Mouse (Mus musculus) forebrain, embryonic 11.5 days (tissue): Measurements from ENCODE around the gene Parg. TPM values are rescaled to one million over a fixed set of nuclear protein-coding genes. Genes with fewer than 3 reads are reported as not detected.
"Not testable (repeated sequence)": the region's sequence is repeated elsewhere in the genome, so short reads cannot be mapped to it uniquely, and the experiment has no call there.

Experiments used
- ATAC-seq: fragments of 200-750 bp; cut with Nextera tagmentation; replicated peaks from 2 replicates; pipeline ENCODE4 v1.8.0; 2017; ENCODE audit warnings: moderate TSS enrichment; ENCODE audit not compliant: low FRiP score
- DNase-seq: peaks from one replicate; pipeline ENCODE4 v3.0.0-alpha.2; 2017; ENCODE audit warnings: low spot score
- H3K27ac ChIP-seq: fragments of 300-500 bp; sonication (generic); 2 replicates; pipeline ENCODE4 v1.5.1; 2014; ENCODE audit warnings: low read depth, low read length
- H3K27me3 ChIP-seq: fragments of 300-500 bp; sonication (generic); 2 replicates; pipeline ENCODE4 v1.6.1; 2014; ENCODE audit warnings: mild to moderate bottlenecking, low read length, mixed read lengths; ENCODE audit not compliant: control insufficient read depth, insufficient read depth
- H3K36me3 ChIP-seq: fragments of 300-500 bp; sonication (generic); 2 replicates; pipeline ENCODE4 v1.6.1; 2014; ENCODE audit warnings: mild to moderate bottlenecking, low read length, moderate library complexity, mixed read lengths; ENCODE audit not compliant: control insufficient read depth, insufficient read depth
- H3K4me1 ChIP-seq: fragments of 300-500 bp; sonication (generic); replicated peaks from 2 replicates; pipeline ENCODE4 v1.6.1; 2014; ENCODE audit warnings: low read length, mixed read lengths; ENCODE audit not compliant: control insufficient read depth, insufficient read depth
- H3K4me2 ChIP-seq: fragments of 300-500 bp; sonication (generic); 2 replicates; pipeline ENCODE4 v1.6.1; 2014; ENCODE audit warnings: low read depth, mild to moderate bottlenecking, low read length, moderate library complexity, mixed read lengths; ENCODE audit not compliant: severe bottlenecking
- H3K4me3 ChIP-seq: fragments of 300-500 bp; sonication (generic); 2 replicates; pipeline ENCODE4 v1.5.1; 2014; ENCODE audit warnings: low read depth, low read length
- H3K9ac ChIP-seq: fragments of 300-500 bp; sonication (generic); 2 replicates; pipeline ENCODE4 v1.6.1; 2014; ENCODE audit warnings: low read length
- H3K9me3 ChIP-seq: fragments of 300-500 bp; sonication (generic); 2 replicates; pipeline ENCODE4 v1.6.1; 2016; ENCODE audit warnings: low read length, mixed read lengths; ENCODE audit not compliant: control insufficient read depth
- WGBS: fragments of 180-500 bp; shearing (Covaris S2); extraction: QIAGEN DNeasy Blood & Tissue Kit; methylation state at CpG from one replicate; pipeline ENCODE4 v1.1.7; 2014; 5-methylcytosine and 5-hydroxymethylcytosine counted together
- polyA plus RNA-seq: library from polyadenylated mRNA; unstranded; fragments of >200 nt; fragmentation: Nextera tagmentation; extraction: Ambion mirVana; gene quantifications from 2 replicates; pipeline ENCODE4 v1.2.1, GENCODE M21; 2014

The Parg gene
- polyA plus RNA-seq, 1 experiment from 2014 or later = 63.6 TPM

DNA sequence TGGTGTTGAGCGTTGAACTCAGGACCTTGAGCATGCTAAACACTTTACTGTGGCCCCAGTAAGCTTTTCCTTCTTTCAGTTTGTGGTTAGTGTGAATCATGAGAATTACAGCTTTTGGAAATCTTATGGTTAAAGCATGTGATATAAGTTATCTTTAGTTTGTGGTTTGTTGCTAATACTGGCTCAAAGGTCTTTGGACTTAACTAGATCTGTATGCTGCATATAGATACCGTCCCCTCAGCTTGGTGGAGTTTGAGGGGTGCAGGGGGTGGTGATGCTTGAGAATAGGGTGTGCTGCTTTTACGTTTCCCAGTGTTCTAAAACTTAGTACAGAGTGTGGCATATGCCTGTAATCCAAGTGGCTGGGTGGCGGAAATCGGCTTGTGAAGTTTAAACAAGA, 34.4 kb upstream of the Parg start:
- Histone ChIP-seq H3K4me2 (no peak overlapping the region), H3K9ac (no peak overlapping the region), H3K27ac (no peak overlapping the region), H3K27me3 (no peaks in the 10 kb centered on the region), H3K9me3 (no peaks in the 10 kb centered on the region), H3K4me3 (no peak overlapping the region), H3K4me1 (peaks cover 5% of the 10 kb centered on the region; the same call in 1 of the 2 replicates), H3K36me3 (no peaks in the 10 kb centered on the region)
- ATAC-seq (no peak), DNase-seq (no peak)
- 90% methylated on average over 5 of the region's 5 CpGs for whole genome bisulfite sequencing

DNA sequence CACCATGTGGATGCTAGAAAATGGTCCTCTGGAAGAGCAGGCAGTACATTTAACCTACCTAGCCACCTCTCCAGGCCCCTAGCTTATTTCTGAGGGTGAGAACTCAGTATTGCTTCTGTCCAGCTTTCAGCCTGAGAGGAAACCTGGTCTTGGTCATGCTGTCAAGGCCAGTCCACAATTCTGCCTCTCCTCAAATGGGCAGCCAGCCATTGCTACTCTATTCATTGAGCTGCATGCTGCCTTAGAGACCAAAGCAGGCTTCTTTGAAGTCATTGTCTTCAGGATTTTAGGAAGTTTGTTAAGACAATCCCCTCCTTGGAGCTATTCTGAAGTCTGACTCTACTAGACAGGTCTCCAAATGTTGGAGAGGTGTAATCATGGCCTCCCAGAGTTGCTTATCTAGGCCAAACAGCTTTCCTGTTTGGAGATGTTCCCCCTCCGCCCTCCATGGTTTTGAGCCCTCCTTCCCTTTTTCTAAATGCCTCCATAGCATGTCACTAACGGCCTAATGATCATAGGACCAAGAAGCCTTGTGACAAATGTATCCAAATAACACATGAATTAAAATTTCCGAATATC, 33.0 kb upstream of the Parg start:
- Histone ChIP-seq H3K27ac (no peak overlapping the region), H3K27me3 (no peaks in the 10 kb centered on the region), H3K36me3 (no peaks in the 10 kb centered on the region; the same call in 1 of the 2 replicates), H3K4me3 (no peak overlapping the region), H3K9me3 (no peaks in the 10 kb centered on the region), H3K4me2 (no peak overlapping the region), H3K9ac (no peak overlapping the region), H3K4me1 (peaks cover 5% of the 10 kb centered on the region; the same call in 1 of the 2 replicates)
- DNase-seq (no peak), ATAC-seq (no peak)
- WGBS = 76% methylated on average over 3 of the region's 3 CpGs

GRCm38 (mm10) chr14:32170137-32170536, 31.6 kb upstream of the Parg start:
- H3K27ac ChIP-seq = no peak overlapping the region
- no peak overlapping the region for H3K9ac ChIP-seq
- H3K27me3 ChIP-seq = no peaks in the 10 kb centered on the region
- peaks cover 5% of the 10 kb centered on the region; the same call in 1 of the 2 replicates for H3K4me1 ChIP-seq
- H3K4me3 ChIP-seq = no peak overlapping the region
- no peaks in the 10 kb centered on the region for H3K9me3 ChIP-seq
- no peak overlapping the region for H3K4me2 ChIP-seq
- H3K36me3 ChIP-seq = no peaks in the 10 kb centered on the region; the same call in 1 of the 2 replicates
- WGBS = 88% methylated on average over 4 of the region's 4 CpGs
- ATAC-seq = no peak
- no peak for DNase-seq

DNA sequence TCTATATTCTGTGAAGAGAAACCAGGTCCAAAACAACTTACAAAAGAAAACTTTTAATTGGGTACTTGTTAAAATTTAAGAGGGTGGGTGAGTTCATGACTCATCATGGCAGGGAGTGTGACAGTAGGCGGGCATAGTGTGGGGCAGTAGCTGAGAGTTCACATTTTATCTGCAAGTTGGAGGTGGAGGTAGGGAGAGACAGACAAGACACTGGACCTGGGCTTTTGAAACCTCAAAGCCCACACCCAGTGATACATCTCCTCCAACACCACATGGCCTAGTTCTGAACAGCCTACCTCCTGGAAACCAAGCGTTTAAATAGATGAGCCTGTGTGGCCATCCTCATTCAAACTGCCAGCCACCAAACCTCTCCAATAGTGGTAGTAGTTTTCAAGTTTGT, 26.4 kb upstream of the Parg start:
- no peaks in the 10 kb centered on the region for H3K4me1 ChIP-seq
- no peak overlapping the region for H3K9ac ChIP-seq
- H3K27me3 ChIP-seq = no peaks in the 10 kb centered on the region
- no peak for DNase-seq
- H3K9me3 ChIP-seq = no peaks in the 10 kb centered on the region
- H3K36me3 ChIP-seq = peaks cover 7% of the 10 kb centered on the region; the same call in 1 of the 2 replicates
- no peak for ATAC-seq
- WGBS = 93% methylated on average over 2 of the region's 2 CpGs
- H3K4me3 ChIP-seq = no peak overlapping the region
- no peak overlapping the region for H3K27ac ChIP-seq
- no peak overlapping the region for H3K4me2 ChIP-seq

DNA sequence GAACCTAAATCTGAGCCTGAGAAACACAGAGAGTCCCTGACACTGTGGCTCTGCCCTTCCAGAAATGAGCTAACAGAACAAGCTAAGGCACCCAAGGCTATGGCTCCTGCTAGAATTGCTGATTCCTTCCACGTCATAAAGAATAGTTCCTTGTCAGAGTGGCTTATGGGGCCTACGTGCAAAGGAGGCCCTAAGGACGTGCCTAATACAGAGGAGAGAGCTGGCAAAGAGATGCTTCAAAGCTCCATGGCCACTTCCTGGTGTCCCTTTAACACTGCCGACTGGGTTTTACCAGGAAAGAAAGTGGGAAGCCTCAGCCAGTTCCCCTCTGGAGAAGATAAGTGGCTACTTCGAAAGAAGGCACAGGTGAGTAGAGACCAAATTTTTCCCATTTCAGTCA, 25.2 kb upstream of the Parg start:
- DNase-seq, ATAC-seq, H3K27ac ChIP-seq, H3K4me1 ChIP-seq, H3K4me2 ChIP-seq, H3K4me3 ChIP-seq, H3K36me3 ChIP-seq, H3K9me3 ChIP-seq, H3K9ac ChIP-seq, H3K27me3 ChIP-seq: not testable (repeated sequence)
- WGBS = 92% methylated on average over 4 of the region's 5 CpGs

- Histone ChIP-seq H3K27ac (no peak overlapping the region), H3K27me3 (no peaks in the 10 kb centered on the region), H3K36me3 (peaks cover 10% of the 10 kb centered on the region; the same call in 1 of the 2 replicates), H3K4me2 (no peak overlapping the region), H3K4me1 (no peaks in the 10 kb centered on the region), H3K9ac (no peak overlapping the region), H3K9me3 (no peaks in the 10 kb centered on the region), H3K4me3 (no peak overlapping the region)
- no peak for ATAC-seq
- WGBS = 92% methylated on average over 10 of the region's 10 CpGs
- no peak for DNase-seq
These were observed 22.2 kb upstream of the Parg start for GRCm38 (mm10) chr14:32179393-32180195.

- H3K9me3 ChIP-seq = no peaks in the 10 kb centered on the region
- H3K4me3 ChIP-seq = no peak overlapping the region
- 92% methylated on average over 6 of the region's 6 CpGs for WGBS
- no peaks in the 10 kb centered on the region for H3K4me1 ChIP-seq
- no peak overlapping the region for H3K9ac ChIP-seq
- H3K27me3 ChIP-seq = no peaks in the 10 kb centered on the region
- ATAC-seq (no peak), DNase-seq (no peak)
- peaks cover 10% of the 10 kb centered on the region; the same call in 1 of the 2 replicates for H3K36me3 ChIP-seq
- no peak overlapping the region for H3K4me2 ChIP-seq
- no peak overlapping the region for H3K27ac ChIP-seq
These were observed 20.9 kb upstream of the Parg start for GRCm38 (mm10) chr14:32180861-32181260.

GRCm38 (mm10) chr14:32183846-32184245, 17.9 kb upstream of the Parg start:
- WGBS = 92% methylated on average over 4 of the region's 4 CpGs
- H3K27ac ChIP-seq = no peak overlapping the region
- DNase-seq (no peak), ATAC-seq (no peak)
- no peak overlapping the region for H3K9ac ChIP-seq
- H3K9me3 ChIP-seq = no peaks in the 10 kb centered on the region
- H3K27me3 ChIP-seq = no peaks in the 10 kb centered on the region
- no peak overlapping the region for H3K4me2 ChIP-seq
- H3K4me1 ChIP-seq = no peaks in the 10 kb centered on the region
- peaks cover 12% of the 10 kb centered on the region; the same call in 1 of the 2 replicates for H3K36me3 ChIP-seq
- no peak overlapping the region for H3K4me3 ChIP-seq
